Mouse (Mus musculus): Measurements from ENCODE around the gene Cdrt4.

Gene Cdrt4

DNA sequence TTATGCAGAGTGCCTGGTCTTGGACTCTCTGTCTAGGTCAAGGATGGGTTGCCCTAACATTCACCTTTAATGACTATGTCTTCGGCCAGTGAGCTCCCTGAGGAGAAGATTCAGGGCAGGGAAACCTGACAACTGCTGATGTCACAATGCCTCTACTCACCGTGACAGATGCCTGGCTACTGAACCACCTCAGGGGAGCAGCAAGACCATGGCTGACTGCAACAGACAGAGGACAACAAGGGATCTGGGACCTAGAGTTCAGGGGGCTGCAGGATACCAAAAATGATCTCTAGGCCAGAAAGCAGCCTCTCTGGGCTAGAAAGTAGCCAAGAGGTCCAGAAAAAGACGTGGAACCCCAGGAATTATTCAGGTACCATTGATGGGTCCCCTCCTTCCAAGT lies at the start of gene Cdrt4:
Cdrt4 (plus strand) TSS at position 182 of the 400 bp plus-strand sequence.
- no peak for DNase-seq (ENCODE audit: low read depth, low spot score)

DNA sequence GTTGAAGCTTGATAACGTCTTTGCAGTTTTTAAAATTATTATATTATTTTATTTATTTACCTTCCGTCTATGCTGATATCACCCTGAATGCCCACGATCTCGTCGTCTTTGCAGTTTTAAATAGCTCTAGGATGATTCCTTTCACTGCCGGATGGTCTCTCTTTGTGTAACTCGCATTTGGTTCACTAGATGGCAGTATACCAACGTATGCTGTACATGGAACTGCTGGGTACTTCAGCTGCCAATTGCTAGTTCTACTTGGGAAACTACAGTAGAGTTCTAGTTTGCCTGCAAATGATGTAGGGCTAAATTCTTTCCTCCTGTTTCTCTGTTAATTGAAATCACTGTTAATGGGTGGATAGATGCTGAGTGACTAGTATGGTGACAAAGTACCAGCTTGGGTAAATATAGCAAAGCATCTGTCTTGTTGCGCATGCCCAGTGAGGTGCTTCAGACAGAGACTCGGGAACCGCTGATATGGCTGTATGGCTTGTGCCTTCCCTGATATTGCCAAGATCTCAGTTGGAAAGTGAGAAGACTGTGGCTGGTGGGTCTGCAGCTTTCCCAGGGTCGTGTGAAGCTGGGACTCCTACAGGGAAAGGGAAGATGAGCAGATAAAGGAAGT lies 49.2 kb upstream of the Cdrt4 start:
- DNase-seq (ENCODE audit: low read depth, low spot score), result peak; percentile 54

DNA sequence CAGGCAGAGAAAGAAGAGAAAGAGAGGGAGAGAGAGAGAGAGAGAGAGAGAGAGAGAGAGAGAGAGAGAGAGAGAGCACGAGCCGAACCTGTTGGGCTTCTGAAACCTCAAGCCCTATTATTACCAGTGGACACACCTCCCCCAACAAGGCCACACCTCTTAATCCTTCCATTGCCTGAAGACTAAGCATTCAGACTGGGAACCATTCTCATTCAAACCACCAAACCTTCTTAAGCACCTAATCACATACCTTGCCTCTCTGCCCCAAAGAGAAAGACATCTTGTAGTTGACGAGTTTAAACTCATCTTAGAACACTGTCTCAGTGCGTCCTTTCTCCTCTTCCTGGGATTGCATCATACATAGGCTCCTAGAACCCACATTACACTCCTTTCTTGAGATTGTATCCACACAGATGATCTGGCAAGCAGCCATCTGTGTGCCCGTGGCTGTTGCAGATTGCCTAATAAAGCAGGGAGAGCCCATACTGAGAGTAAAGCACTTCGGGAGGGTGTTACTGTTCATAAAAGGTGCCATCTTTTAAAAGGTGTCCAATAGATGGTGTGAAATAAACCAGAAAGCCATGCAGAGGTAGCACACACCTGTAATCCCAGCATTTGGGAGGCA lies 47.0 kb upstream of the Cdrt4 start:
- DNase-seq (ENCODE audit: low read depth, low spot score), result no peak

DNA sequence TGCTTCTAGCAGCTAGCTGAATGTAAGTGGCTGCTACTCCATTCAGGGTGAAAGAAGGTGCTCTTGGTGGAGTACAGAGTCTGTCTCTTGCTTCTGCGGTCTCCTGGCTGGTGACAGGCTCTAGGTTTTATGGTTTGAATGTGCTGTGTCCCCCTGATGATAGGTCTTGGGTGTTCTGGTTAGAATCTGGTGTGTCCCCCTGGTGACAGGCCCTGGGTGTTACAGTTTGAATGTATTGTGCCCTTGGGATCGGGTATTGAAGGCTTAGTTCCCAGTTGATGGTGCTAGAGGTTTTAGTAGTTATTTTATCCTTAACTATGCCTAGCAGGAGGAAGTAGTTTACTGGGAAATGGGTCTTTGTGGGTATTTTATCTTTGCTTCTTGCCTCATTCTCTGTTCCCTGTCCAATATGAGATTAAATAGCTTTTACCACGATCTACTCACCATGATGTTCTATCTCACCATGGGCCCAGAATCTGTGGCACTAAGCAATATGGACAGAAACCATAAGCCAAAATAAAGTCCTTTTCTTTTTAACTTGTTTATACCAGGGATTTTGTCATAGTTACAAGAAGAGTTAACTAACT lies 41.2 kb upstream of the Cdrt4 start:
- DNase-seq (ENCODE audit: low read depth, low spot score), result no peak

DNA sequence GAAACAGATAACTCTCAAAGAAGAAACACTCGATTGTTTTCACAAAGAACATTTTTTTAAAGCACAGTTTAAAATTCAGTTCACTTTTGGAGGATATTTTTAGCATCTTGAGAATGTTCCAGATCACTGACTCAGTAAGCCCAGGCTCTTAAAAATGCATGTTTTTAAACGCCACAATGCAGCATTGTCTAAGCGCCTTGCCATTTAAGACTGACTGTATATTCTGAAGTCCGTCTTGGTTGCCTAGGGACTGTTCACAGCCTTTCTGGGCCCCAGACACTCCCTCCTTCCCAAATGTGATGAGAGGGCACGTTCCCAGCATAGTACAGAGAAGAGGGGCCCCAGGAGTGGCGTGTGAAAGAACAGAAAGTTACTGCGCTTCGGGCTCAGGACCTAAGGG lies 39.6 kb upstream of the Cdrt4 start:
- no peak for DNase-seq (ENCODE audit: low read depth, low spot score)

DNA sequence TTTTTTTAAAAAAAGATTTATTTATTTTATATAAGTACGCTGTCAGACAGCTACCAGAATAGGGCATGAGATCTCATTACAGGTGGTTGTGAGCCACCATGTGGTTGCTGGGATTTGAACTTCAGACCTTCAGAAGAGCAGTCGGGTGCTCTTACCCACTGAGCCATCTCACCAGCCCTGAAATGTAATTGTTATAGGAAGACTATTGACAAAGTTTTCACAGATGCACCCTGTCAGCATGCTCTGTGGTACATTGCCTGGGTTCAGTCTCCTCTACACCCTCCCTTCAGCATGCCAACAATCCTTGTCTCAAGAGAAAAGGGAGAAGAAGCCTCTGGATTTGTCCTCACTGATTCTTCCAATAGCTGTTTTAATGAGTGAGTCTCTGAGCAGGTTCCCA lies 37.9 kb upstream of the Cdrt4 start:
- no peak for DNase-seq (ENCODE audit: low read depth, low spot score)

DNA sequence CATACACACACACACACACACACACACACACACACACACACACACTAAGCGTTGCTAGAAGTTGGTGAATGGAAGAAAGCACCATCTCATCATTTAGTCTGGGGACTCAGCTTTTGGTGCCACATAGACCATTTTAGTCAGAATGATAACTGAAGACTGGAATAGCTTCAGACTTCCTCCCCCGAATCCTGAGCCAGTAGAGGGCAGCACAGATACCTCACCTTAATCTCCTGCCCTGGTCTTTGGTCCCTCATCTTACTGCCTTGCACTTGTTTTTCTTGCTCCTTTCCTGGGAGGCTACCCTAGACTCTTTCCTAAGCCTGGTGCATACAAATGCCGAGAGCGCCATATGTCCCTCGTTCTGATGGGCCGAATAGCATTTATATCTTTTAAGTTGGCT lies 36.5 kb upstream of the Cdrt4 start:
- no peak for DNase-seq (ENCODE audit: low read depth, low spot score)

DNA sequence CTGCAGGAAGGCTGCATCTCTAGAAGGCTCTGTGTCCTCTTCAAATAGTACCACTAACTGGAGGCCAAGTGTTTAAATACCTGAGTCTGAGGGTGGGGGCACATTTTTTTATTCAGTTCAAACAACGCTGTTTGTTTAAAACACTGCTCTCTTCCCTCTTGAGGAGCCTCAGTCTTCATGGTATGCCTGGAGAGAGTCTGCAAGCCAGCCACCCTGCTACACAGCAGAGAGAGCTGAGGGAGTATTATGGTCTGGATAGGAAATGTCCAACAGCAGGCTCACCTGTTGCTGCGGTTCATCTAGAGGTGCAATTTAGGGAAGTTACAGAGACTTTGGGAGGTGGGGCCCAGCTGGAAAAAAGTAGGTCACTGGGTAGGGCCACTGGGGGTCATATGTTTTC lies 35.5 kb upstream of the Cdrt4 start:
- DNase-seq (ENCODE audit: low read depth, low spot score), result no peak

DNA sequence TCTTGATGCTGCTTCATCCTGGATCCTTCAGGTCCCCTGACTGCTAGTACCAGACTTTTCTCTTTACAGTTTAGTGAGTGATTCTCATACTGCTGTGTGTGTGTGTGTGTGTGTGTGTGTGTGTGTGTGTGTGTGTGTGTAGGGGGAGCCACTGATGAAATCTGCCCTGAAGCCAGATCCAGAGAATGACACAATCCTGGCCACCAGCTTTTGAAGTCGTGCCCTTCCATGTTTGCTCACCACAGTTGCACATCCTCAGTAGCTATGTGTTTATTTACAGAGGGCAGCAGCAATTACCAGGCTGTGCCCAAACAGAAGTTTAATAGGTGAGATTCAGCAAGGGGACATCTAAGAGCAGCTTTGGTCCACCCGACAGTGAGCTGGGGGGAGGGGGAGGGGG lies 34.2 kb upstream of the Cdrt4 start:
- no peak for DNase-seq (ENCODE audit: low read depth, low spot score)

DNA sequence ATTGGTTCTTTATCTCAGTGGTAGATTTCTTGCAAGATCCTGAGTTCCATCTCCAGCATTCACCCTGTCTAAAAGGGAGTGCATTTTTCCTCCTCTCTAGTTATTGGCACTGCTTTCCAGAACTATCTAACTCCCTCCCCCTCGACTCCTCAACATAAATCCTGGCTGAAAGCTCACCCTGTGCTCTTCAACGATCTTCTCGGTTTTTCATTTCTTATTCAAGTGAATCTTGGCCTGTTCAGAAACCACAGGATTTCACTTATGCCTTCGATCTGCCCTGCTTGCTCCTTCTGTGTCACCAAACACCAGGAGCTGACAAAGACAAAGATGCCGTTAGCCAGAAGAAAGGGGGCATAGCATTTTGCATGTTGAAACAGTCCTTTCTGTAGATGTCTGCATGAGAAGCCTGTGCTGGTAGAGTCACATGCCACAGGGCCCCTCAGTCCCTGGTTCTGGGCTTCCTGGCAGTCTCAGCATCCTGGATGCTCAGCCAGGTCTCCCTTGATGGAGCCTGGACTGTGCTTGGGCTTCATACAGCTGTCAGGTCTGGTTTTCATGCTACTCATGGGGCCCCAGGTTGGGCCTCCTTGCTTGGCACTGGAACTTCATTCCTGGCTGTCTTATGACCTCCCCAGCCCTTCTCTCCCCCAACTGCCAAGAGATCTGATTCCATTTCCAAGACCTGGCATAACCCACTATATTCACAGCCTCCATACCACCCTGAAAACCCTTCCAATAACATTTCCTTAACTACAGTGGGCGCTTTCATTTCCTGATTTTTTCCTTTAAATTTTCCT lies 30.8 kb upstream of the Cdrt4 start:
- no peak for DNase-seq (ENCODE audit: low read depth, low spot score)

DNA sequence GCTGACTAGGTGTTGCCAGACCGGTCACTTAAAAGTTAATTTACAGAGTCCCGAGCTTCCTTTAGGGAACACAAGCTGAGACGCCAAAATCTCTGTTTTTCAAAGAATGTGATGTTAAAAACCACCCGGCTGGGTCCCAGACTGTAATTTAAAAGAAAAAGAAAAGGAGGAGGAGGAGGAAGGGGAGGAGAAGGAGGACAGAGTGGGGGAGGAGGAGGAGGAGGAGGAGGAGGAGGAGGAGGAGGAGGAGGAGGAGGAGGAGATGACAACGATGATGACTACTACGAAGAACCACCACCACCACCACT lies 30.3 kb upstream of the Cdrt4 start:
- DNase-seq (ENCODE audit: low read depth, low spot score), result no peak

DNA sequence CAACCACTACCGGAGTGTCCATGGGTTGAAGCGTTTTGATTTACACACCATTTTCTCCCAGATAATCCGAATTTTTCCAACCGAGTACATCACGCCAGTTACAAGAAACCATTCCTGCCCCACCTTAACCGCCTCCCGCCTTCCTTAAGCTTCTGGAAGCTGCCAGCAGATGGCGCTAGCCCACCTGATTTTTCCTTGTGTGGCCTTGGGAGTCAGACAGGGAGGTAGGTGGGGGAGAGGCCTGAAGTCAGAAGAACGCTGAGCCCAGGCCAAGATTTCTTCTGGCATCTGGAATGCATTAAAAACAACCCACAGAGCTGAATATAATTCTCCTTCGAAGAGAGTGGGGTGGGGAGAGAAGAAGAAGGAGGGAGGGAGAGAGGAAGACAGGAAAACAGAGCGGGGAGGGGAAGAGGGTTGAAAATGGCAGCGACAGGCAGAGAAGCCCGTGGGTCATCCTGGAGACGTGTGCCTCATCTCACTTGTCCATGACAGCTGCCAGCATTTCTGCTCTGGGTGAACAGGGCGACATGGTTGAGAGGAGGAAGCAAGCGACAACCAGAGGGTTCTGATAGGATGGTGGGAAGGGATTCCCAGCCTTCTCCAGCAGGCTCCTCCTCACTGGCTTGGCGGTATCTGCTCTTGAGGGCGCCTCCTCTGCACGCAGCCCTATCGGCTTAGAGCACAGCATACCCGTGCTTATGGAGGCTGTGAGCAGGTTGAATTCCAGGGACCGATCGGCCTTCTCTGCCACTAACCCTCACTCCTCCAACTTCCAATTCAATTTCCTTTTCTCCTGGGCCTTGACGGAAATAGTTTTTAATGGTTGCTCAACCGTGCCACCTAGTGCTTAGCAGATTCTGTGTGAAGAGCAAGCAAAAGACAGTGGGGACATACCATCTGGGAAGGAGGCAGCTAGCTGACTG lies 29.7 kb upstream of the Cdrt4 start:
- peak; percentile 87 for DNase-seq (ENCODE audit: low read depth, low spot score)

DNA sequence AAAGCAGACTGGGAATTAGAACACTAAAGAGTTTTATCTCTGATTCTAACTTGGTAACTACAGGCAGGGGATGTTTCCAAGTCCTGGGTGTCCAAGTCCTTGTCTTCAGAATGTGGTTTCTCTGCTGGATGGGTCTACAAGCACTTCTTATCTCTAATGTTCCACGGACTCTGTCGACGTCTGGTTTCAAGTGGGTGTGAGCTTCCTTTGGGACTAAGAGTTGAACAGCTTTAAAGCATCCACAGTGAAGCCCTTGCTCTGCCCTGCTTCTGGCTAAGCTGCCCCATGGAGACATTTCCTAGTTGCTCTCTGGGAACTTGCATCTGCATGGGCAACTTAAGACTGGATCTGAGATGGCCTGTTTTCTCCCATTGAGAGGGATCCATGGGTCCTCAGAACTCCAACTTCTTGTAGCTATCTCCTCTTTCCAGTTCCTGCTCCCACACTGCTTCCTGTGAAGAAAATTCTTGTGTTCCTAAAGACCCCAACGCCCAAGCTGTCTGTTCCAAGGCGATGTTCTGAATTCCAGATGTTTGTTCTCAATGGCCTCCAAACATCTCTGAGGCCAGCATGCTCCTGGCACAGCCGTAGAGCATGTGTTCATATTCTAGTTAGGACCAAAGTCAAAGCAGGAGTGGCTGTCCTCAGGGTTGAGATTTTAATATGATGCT lies 26.8 kb upstream of the Cdrt4 start:
- no peak for DNase-seq (ENCODE audit: low read depth, low spot score)

DNA sequence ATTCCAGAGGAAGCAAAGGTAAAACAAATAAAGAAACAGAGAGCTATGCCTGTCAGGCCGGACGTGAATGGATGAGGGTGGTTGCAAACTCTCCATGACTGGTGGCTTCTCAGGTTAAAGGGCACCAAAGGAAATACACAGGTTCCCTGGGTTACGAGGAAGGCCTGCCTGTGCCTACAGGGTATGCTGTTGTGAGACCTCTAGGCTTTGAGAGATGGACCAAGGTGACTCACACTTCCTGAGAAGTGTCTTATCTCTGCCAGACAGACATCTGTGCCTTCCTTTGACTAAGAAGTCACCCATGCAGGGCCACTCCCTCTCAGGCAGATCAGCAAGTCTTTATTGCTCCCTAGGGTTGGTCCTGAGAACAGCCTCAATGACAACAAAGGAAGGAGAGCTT lies 21.2 kb upstream of the Cdrt4 start:
- DNase-seq (ENCODE audit: low read depth, low spot score), result no peak

DNA sequence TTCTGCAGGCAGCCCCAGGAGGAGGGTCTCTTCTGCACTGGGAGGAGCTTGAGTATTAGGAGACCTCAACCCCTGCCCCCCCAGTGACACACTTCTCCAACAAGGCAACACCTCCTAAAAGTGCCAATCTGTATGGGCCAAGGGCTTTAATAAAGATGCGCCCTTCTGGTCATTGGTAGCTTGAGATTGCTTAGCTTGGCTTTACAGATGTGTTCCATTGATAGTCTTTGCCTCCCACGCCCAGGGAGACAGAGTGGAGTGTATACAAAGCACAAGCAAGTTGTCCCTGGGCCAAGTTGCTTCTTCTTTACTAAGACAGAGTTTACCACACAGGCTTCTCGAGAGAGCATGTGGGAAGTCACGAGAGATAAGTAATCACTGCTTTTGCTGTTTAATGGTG lies 20.4 kb upstream of the Cdrt4 start:
- no peak for DNase-seq (ENCODE audit: low read depth, low spot score)

DNA sequence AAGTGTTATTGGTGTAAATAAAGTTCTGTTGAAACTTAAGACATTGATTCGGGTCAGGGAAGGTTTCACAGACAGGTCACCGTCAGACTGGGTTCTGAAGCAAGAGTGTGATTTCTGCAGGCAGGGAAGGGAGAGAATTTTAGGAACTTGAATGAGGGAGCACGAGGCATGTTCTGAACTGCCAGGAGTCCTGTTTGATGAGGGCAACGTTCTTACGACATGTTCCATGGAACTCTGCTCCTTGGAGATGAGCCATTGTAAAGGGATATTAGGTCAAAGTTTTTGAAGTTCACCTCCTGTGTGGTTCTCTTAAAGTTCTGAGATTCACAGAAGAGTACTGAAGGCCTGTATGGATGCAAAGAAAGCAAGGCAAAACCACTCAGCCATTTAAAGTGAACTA lies 19.9 kb upstream of the Cdrt4 start:
- DNase-seq (ENCODE audit: low read depth, low spot score), result no peak

DNA sequence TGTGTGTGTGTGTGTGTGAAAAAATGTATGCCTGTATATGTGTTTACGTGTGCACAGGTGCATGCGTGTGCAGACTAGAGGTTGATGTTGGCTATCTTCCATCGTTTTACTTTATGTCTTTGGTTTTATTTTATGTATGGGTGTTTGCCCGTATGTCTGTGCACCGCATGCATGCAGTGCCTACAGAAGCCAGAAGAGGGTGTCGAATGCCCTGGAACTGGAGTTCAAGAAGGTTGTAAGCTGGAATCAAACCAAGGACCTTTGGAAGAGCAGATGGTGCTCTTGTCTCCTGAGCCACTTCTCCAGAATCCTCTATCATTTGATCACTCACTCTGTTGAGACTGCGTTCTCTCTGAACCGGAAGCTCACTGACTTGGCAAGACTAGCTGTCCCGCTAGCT lies 17.9 kb upstream of the Cdrt4 start:
- DNase-seq (ENCODE audit: low read depth, low spot score), result no peak

DNA sequence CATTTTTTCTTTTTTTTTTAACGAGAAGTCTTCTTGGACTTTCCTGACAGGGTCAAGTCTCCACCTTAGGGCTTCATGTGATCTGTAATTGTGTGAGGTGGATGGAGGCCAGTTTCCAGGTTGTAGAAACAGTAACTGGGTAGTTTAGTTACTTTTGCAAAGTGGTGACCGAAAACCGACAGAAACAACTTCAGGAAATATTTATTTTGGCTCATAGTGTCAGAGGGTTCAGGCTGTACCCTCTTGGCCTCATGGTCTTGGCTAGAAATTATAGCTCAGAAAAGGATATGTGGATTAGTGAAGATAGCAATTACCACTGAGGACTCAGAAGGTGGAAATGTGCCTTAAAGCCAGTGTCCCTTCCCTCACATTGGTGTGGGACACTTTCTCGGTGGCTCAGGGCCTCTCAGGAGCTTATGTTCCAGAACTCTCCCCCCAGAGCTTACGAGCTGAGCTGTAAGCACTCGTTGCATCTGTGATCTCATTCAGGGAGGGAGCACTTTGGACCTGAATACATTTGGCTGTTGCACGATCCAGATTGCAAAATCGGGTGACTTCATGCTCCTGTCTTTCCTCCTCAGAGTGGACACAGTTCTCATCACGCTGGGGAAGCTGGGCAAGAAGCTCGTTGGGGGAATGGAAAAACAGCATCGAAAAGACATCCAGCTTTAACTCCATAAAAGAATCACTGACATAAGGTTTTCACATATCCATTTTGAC lies 16.0 kb upstream of the Cdrt4 start:
- DNase-seq (ENCODE audit: low read depth, low spot score), result no peak

DNA sequence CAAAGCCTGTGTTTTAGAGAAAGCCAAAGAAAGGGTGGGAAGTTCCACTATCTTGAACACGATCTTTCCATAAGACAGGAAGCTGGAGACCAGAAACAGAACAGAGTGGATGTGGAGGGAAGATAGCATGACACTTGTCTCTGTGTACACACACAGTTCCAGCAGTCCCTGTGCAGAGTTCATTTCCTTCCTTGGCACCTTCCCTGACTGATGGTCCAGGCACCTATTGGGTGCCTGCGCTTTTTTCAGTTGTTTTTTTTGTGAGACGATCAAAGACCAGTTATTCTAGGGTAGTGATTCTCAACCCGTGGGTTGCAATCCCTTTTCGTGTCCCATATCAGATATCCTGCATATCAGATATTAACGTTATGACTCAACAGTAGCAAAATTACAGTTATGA lies 13.0 kb upstream of the Cdrt4 start:
- DNase-seq (ENCODE audit: low read depth, low spot score), result no peak

DNA sequence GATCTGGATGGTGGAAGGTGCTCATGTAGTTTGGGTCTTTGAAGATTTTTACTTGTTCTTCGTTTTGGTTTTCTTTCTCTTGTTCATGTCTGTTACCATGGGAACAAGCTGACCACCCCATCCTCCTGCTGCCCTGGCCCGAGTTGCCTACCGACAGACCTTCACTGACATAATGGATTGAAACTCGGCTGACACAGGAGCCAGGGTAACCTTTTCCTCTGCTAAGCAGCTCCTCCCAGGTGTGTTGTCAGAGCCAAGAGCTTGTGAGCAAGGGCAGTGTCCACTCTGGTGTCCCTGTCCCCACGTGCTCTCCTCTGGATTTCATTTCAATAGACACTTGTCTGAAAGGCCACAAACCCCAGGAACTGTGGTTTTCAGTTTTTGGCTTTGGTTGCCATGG lies 12.1 kb upstream of the Cdrt4 start:
- no peak for DNase-seq (ENCODE audit: low read depth, low spot score)

DNA sequence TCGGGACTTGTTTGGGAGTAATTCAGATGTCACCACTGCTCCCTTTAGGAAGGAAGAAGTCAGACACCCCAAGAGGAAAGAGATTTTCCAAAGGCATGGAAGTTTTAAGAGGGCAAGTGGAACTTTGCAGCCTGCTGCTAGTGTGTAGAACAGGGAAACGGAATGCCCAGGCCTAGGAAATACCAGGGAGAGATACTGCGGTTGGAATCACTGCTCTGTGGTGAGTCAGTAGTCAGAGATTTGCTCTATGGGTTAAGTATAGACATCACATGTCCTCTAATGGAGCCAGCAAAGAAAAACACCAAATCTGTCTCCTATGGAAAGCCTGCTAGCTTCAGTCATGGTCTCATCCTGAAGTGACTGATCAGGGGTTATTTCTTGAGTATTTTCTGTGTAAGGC lies 10.8 kb upstream of the Cdrt4 start:
- DNase-seq (ENCODE audit: low read depth, low spot score), result no peak

All from WW6 (cell line).